8 mouse cellular contexts compared by ENCODE assay signal in genomic region chr19:44292483-44292882, GRCm38 (mm10). TPM values are rescaled to one million over a fixed set of nuclear protein-coding genes. Genes with fewer than 3 reads are reported as not detected.
DNase-seq lines count a peak whose midpoint lies in the region; ATAC-seq and TF ChIP-seq lines count a peak whose summit lies in the region.

No protein-coding gene starts in this region.

- no peaks in the 10 kb centered on the region for H3K27me3 ChIP-seq in heart, embryonic 11.5 days (ENCODE audit: control insufficient read depth, insufficient read depth, low read length)
- H3K27me3 ChIP-seq in heart, adult 2 months (ENCODE audit: control insufficient read depth, insufficient read depth, low read length) = no peaks in the 10 kb centered on the region
- H3K27me3 ChIP-seq in ES-Bruce4 (ENCODE audit: control insufficient read depth, insufficient read depth, low read length, poor library complexity, severe bottlenecking) = no peaks in the 10 kb centered on the region
- no peaks in the 10 kb centered on the region for H3K27me3 ChIP-seq in forebrain, embryonic 11.5 days (ENCODE audit: control insufficient read depth, insufficient read depth, low read length)
- H3K27me3 ChIP-seq in liver, embryonic 13.5 days = no peaks in the 10 kb centered on the region

- peak overlapping the region; percentile 89 for H3K9ac ChIP-seq in heart, embryonic 11.5 days (ENCODE audit: low read depth, low read length)
- H3K9ac ChIP-seq in heart, adult 2 months (ENCODE audit: low read depth, low read length) = no peak overlapping the region
- peak overlapping the region; percentile 85 for H3K9ac ChIP-seq in ES-Bruce4 (ENCODE audit: low read depth, poor library complexity, severe bottlenecking)
- H3K9ac ChIP-seq in forebrain, embryonic 11.5 days (ENCODE audit: low read length) = peak overlapping the region; percentile 98; the same call in 1 of the 2 replicates
- peak overlapping the region; percentile 74 for H3K9ac ChIP-seq in liver, embryonic 13.5 days

- no peak for TF ChIP-seq EP300 in heart, adult 2 months (IDR thresholded peaks at IDR 0.05; ENCODE audit: insufficient read depth, low read depth, low read length)
- TF ChIP-seq EP300 in ES-Bruce4 (IDR thresholded peaks at IDR 0.05; ENCODE audit: insufficient read depth, low read depth, low read length) = no peak

- peak overlapping the region; percentile 81; the same call in 1 of the 2 replicates for H3K4me3 ChIP-seq in heart, embryonic 11.5 days (ENCODE audit: low read depth, low read length)
- H3K4me3 ChIP-seq in heart, adult 2 months = no peak overlapping the region
- peak overlapping the region; percentile 95 for H3K4me3 ChIP-seq in ES-Bruce4 (ENCODE audit: low read depth, low read length)
- peak overlapping the region; percentile 93; the same call in 1 of the 2 replicates for H3K4me3 ChIP-seq in forebrain, embryonic 11.5 days (ENCODE audit: low read depth, low read length)
- H3K4me3 ChIP-seq in liver, embryonic 13.5 days (replicated peaks) = peak overlapping the region; percentile 74

- intact Hi-C loops in heart, adult 2 months (cut with DNase I) = no loop called here

- no peak for TF ChIP-seq POLR2A in heart, adult 2 months (IDR thresholded peaks at IDR 0.05; ENCODE audit: insufficient read depth, low read depth, low read length)
- TF ChIP-seq POLR2A in ES-Bruce4 (IDR thresholded peaks at IDR 0.05; ENCODE audit: insufficient read depth, low read length) = no peak

- no peak for DNase-seq in heart, adult 2 months
- DNase-seq in forebrain, embryonic 11.5 days (ENCODE audit: low spot score) = no peak
- DNase-seq in liver, embryonic 13.5 days = no peak
- DNase-seq in layer of hippocampus, adult 11-12 months (ENCODE audit: low spot score) = no peak
- no peak for DNase-seq in layer of hippocampus, postnatal 10 days (ENCODE audit: low spot score in 2 of 2)
- no peak for DNase-seq in gastrocnemius, adult 18-20 months (ENCODE audit: low spot score)

- no peak for ATAC-seq in heart, embryonic 11.5 days (replicated peaks; ENCODE audit: insufficient number of reproducible peaks, low FRiP score, low TSS enrichment)
- no peak for ATAC-seq in forebrain, embryonic 11.5 days (replicated peaks; ENCODE audit: low FRiP score)
- ATAC-seq in liver, embryonic 13.5 days (ENCODE audit: low read depth) = no peak

- peak overlapping the region; percentile 97 for H3K4me2 ChIP-seq in heart, embryonic 11.5 days
- H3K4me2 ChIP-seq in forebrain, embryonic 11.5 days (ENCODE audit: low read depth, low read length, severe bottlenecking) = peak overlapping the region; percentile 93
- H3K4me2 ChIP-seq in liver, embryonic 13.5 days = peak overlapping the region; percentile 83

- H3K79me2 ChIP-seq in heart, adult 2 months (replicated peaks; ENCODE audit: control insufficient read depth, insufficient read depth, low read length) = no peaks in the 10 kb centered on the region

- no peaks in the 10 kb centered on the region for H3K9me3 ChIP-seq in heart, embryonic 11.5 days (replicated peaks; ENCODE audit: control insufficient read depth, low read length)
- no peaks in the 10 kb centered on the region for H3K9me3 ChIP-seq in ES-Bruce4 (replicated peaks; ENCODE audit: control insufficient read depth, insufficient read depth, low read length, poor library complexity, severe bottlenecking)
- no peaks in the 10 kb centered on the region for H3K9me3 ChIP-seq in forebrain, embryonic 11.5 days (ENCODE audit: control insufficient read depth, low read length)
- no peaks in the 10 kb centered on the region for H3K9me3 ChIP-seq in liver, embryonic 13.5 days (replicated peaks)

- peak overlapping the region; percentile 97 for H3K27ac ChIP-seq in heart, embryonic 11.5 days (ENCODE audit: low read depth, low read length)
- H3K27ac ChIP-seq in heart, adult 2 months = no peak overlapping the region
- H3K27ac ChIP-seq in ES-Bruce4 (ENCODE audit: insufficient read depth, low read length) = peak overlapping the region; percentile 73
- peak overlapping the region; percentile 99 for H3K27ac ChIP-seq in forebrain, embryonic 11.5 days (ENCODE audit: low read depth, low read length)
- H3K27ac ChIP-seq in liver, embryonic 13.5 days = peak overlapping the region; percentile 89

- whole genome bisulfite sequencing in heart, embryonic 11.5 days (ENCODE audit: insufficient replicate concordance) = 48% methylated on average over 3 of the region's 3 CpGs
- 83% methylated on average over 3 of the region's 3 CpGs for WGBS in heart, adult 2 months
- WGBS in forebrain, embryonic 11.5 days = 63% methylated on average over 3 of the region's 3 CpGs
- 16% methylated on average over 3 of the region's 3 CpGs for WGBS in liver, embryonic 13.5 days (ENCODE audit: insufficient replicate concordance)

- TF ChIP-seq CTCF in heart, adult 2 months (IDR thresholded peaks at IDR 0.05) = no peak
- TF ChIP-seq CTCF in ES-Bruce4 (IDR thresholded peaks at IDR 0.05; ENCODE audit: low read depth, low read length) = no peak

- H3K36me3 ChIP-seq in heart, embryonic 11.5 days (ENCODE audit: control insufficient read depth, insufficient read depth, low read length) = peaks cover 9% of the 10 kb centered on the region
- no peaks in the 10 kb centered on the region for H3K36me3 ChIP-seq in heart, adult 2 months (ENCODE audit: control insufficient read depth, insufficient read depth, low read length)
- peaks cover 25% of the 10 kb centered on the region for H3K36me3 ChIP-seq in ES-Bruce4 (ENCODE audit: control insufficient read depth, insufficient read depth, low read length, poor library complexity, severe bottlenecking)
- H3K36me3 ChIP-seq in forebrain, embryonic 11.5 days (ENCODE audit: control insufficient read depth, insufficient read depth, low read length) = peaks cover 4% of the 10 kb centered on the region; the same call in 1 of the 2 replicates
- peaks cover 25% of the 10 kb centered on the region for H3K36me3 ChIP-seq in liver, embryonic 13.5 days

- H3K4me1 ChIP-seq in heart, embryonic 11.5 days (ENCODE audit: control insufficient read depth, insufficient read depth, low read length) = peaks cover 46% of the 10 kb centered on the region
- peaks cover 3% of the 10 kb centered on the region for H3K4me1 ChIP-seq in heart, adult 2 months (ENCODE audit: control insufficient read depth, insufficient read depth, low read length)
- H3K4me1 ChIP-seq in ES-Bruce4 (ENCODE audit: control insufficient read depth, insufficient read depth, low read length) = no peaks in the 10 kb centered on the region
- peaks cover 25% of the 10 kb centered on the region for H3K4me1 ChIP-seq in forebrain, embryonic 11.5 days (replicated peaks; ENCODE audit: control insufficient read depth, insufficient read depth, low read length)
- H3K4me1 ChIP-seq in liver, embryonic 13.5 days (replicated peaks) = peaks cover 85% of the 10 kb centered on the region

RNA-seq across cellular contexts. Expression of gene Scd2, which starts 1.0 kb away (rescaled TPM):
- 150 and 188 TPM in 2 replicates for polyA plus RNA-seq in heart, embryonic 11.5 days (2014; fragmentation: Nextera tagmentation; extraction: Ambion mirVana)
- 10 to 100 TPM in 1 of 2 experiments, 1 to 10 TPM in 1; 9.2 to 12.2 TPM for total RNA-seq in heart, adult 2 months (2021)
- 21.2 and 31.1 TPM in 2 replicates for polyA plus RNA-seq in heart, adult 2 months (2012; rRNA removed)
- 329 and 359 TPM in 2 replicates for polyA plus RNA-seq in ES-Bruce4 (2011; ENCODE audit: insufficient read depth, insufficient read length, low read depth, missing spikeins)
- polyA plus RNA-seq in forebrain, embryonic 11.5 days (2014; fragmentation: Nextera tagmentation; extraction: Ambion mirVana) = 433 and 466 TPM in 2 replicates
- 73.7 and 106 TPM in 2 replicates for polyA plus RNA-seq in liver, embryonic 13.5 days (2015; fragmentation: Nextera tagmentation; extraction: Ambion mirVana)
- total RNA-seq in layer of hippocampus, postnatal 10 days (2021) = 100 to 1,000 TPM; 715 to 736 TPM
- 1 to 10 TPM; 5.5 to 8.3 TPM for total RNA-seq in gastrocnemius, adult 18-20 months (2021)

RNA-seq across cellular contexts. Expression of gene Scd4, which starts 40.4 kb away (rescaled TPM):
- 0.11 and 0.18 TPM in 2 replicates for polyA plus RNA-seq in heart, embryonic 11.5 days (2014; fragmentation: Nextera tagmentation; extraction: Ambion mirVana)
- total RNA-seq in heart, adult 2 months (2021) = 1 to 10 TPM; 4.6 to 6.0 TPM
- 9.0 and 12.6 TPM in 2 replicates for polyA plus RNA-seq in heart, adult 2 months (2012; rRNA removed)
- polyA plus RNA-seq in ES-Bruce4 (2011; ENCODE audit: insufficient read depth, insufficient read length, low read depth, missing spikeins) = 0.19 TPM in 1 of 2 replicates, not detected in the other
- polyA plus RNA-seq in forebrain, embryonic 11.5 days (2014; fragmentation: Nextera tagmentation; extraction: Ambion mirVana) = not detected in 2 replicates
- 0.05 TPM in 1 of 2 replicates, not detected in the other for polyA plus RNA-seq in liver, embryonic 13.5 days (2015; fragmentation: Nextera tagmentation; extraction: Ambion mirVana)
- total RNA-seq in layer of hippocampus, postnatal 10 days (2021) = 1 to 10 TPM; 1.5 to 2.8 TPM
- total RNA-seq in gastrocnemius, adult 18-20 months (2021) = under 1 TPM in 1 of 2 experiments, not detected in 1; 0.14 TPM
